Mouse (Mus musculus) stomach, postnatal 0 days (tissue): ENCODE data around the gene Olr1.

Experiments used
- CTCF ChIP-seq: IDR thresholded peaks from 2 replicates; pipeline ENCODE4 v1.5.1; 2016; ENCODE audit warnings: antibody characterized with exemption, low read depth, mild to moderate bottlenecking, moderate library complexity
- EP300 ChIP-seq: optimal IDR thresholded peaks from 2 replicates; pipeline ENCODE3; 2016; ENCODE audit warnings: antibody characterized with exemption

DNA sequence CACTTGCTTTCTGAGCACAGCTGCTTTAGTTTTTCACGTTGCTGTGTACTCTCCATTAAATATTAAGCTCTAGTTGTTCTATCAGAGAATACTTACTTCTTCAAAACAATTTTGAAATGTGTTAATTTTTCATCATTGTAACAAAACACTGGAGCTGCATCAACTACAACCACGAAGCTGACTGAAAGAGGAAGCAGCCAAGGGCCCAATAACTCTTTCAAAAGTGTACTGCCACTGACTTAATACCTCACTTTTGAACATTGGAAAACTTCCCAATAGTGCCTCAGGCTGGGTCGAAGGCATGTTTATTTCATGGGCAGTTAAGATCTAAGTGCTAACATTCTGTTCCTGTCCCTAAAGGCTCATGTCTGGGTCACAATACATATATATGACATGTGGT is 41.0 kb upstream of the Olr1 start:
- TF ChIP-seq CTCF (no peak), EP300 (no peak)
